Mouse (Mus musculus): Measurements from ENCODE around the gene Krtap19-9b. TPM values are rescaled to one million over a fixed set of nuclear protein-coding genes. Genes with fewer than 3 reads are reported as not detected.

Gene Krtap19-9b
- not detected for total RNA-seq (2021)
- long read RNA-seq, experiment 1: 0 reads
- long read RNA-seq, experiment 2: 0 reads

GRCm38 (mm10) chr16:88932165-88932564 is at the start of gene Krtap19-9b:
Krtap19-9b (minus strand) TSS chr16:88932265.
- DNase-seq (ENCODE audit: low spot score in 2 of 2): no peak

GRCm38 (mm10) chr16:88962773-88963172 is 30.7 kb upstream of the Krtap19-9b start, which contains the start of gene Krtap16-3:
Krtap16-3 (minus strand) TSS chr16:88962873.
- DNase-seq (ENCODE audit: low spot score in 2 of 2): no peak

- DNase-seq (ENCODE audit: low spot score in 2 of 2): peak; percentile 1 to 55
Measured at GRCm38 (mm10) chr16:88941106-88941505, 9.0 kb upstream of the Krtap19-9b start.

GRCm38 (mm10) chr16:88938252-88938651 is 6.2 kb upstream of the Krtap19-9b start:
- no peak for DNase-seq (ENCODE audit: low spot score in 2 of 2)

GRCm38 (mm10) chr16:88896357-88896756 is 35.7 kb downstream of the Krtap19-9b start, which contains the start of gene Krtap19-5:
Krtap19-5 (minus strand) TSS chr16:88896457.
- DNase-seq (ENCODE audit: low spot score in 2 of 2): no peak

GRCm38 (mm10) chr16:88886870-88887269 is 45.2 kb downstream of the Krtap19-9b start:
- DNase-seq (ENCODE audit: low spot score in 2 of 2): no peak

GRCm38 (mm10) chr16:88884989-88885388 is 47.1 kb downstream of the Krtap19-9b start, which contains the start of gene Krtap19-4:
Krtap19-4 (minus strand) TSS chr16:88885089.
- no peak for DNase-seq (ENCODE audit: low spot score in 2 of 2)

Other genes starting within 250 kb of the Krtap19-9b start
- not detected for gene 2310061N02Rik, start 224.3 kb downstream of the Krtap19-9b start, total RNA-seq (2021)
- not detected for gene Krtap13-1, start 203.4 kb downstream of the Krtap19-9b start, total RNA-seq (2021)
- gene Krtap13, start 180.6 kb downstream of the Krtap19-9b start, total RNA-seq (2021): not detected
- not detected for gene 2310034C09Rik, start 173.4 kb downstream of the Krtap19-9b start, total RNA-seq (2021)
- not detected for gene 2310057N15Rik, start 158.1 kb downstream of the Krtap19-9b start, total RNA-seq (2021)
- gene Gm5965, start 154.4 kb downstream of the Krtap19-9b start, total RNA-seq (2021): not detected
- gene Gm20741, start 120.0 kb downstream of the Krtap19-9b start, total RNA-seq (2021): not detected
- gene Krtap15, start 112.0 kb downstream of the Krtap19-9b start, total RNA-seq (2021): not detected
- gene Krtap14, start 106.1 kb downstream of the Krtap19-9b start, total RNA-seq (2021): not detected
- not detected for gene Krtap19-1, start 62.9 kb downstream of the Krtap19-9b start, total RNA-seq (2021)
- gene Krtap19-2, start 58.0 kb downstream of the Krtap19-9b start, total RNA-seq (2021): not detected
- not detected for gene Krtap19-3, start 54.2 kb downstream of the Krtap19-9b start, total RNA-seq (2021)
- gene Krtap19-4, start 47.2 kb downstream of the Krtap19-9b start, total RNA-seq (2021): not detected
- gene Krtap19-5, start 35.8 kb downstream of the Krtap19-9b start, total RNA-seq (2021): not detected
- gene Krtap16-3, start 30.6 kb upstream of the Krtap19-9b start, total RNA-seq (2021): not detected
- gene Krtap22-2, start 78.5 kb upstream of the Krtap19-9b start, total RNA-seq (2021): not detected
- not detected for gene Gm10229, start 83.0 kb upstream of the Krtap19-9b start, total RNA-seq (2021)
- gene Krtap6-1, start 99.4 kb upstream of the Krtap19-9b start, total RNA-seq (2021): not detected
- gene Gm10228, start 109.2 kb upstream of the Krtap19-9b start, total RNA-seq (2021): not detected
- not detected for gene Krtap6-5, start 115.6 kb upstream of the Krtap19-9b start, total RNA-seq (2021)
- gene 1110025L11Rik, start 131.7 kb upstream of the Krtap19-9b start, total RNA-seq (2021): not detected
- not detected for gene Krtap6-3, start 151.8 kb upstream of the Krtap19-9b start, total RNA-seq (2021)
- gene Gm6358, start 208.6 kb upstream of the Krtap19-9b start, total RNA-seq (2021): not detected
- not detected for gene Gm10061, start 218.8 kb upstream of the Krtap19-9b start, total RNA-seq (2021)
- not detected for gene Gm9789, start 225.7 kb upstream of the Krtap19-9b start, total RNA-seq (2021)
- not detected for gene Gm7735, start 237.2 kb upstream of the Krtap19-9b start, total RNA-seq (2021)
- gene 1110057P08Rik, start 242.5 kb upstream of the Krtap19-9b start, total RNA-seq (2021): not detected